Mouse (Mus musculus): ENCODE measurements at regions not wholly inside any gene's neighbourhood (a gene's known extent, or its start where the extent isn't known, plus 50 kb on each side); places are given as distances from the start of the nearest gene placed in this dataset.

DNA sequence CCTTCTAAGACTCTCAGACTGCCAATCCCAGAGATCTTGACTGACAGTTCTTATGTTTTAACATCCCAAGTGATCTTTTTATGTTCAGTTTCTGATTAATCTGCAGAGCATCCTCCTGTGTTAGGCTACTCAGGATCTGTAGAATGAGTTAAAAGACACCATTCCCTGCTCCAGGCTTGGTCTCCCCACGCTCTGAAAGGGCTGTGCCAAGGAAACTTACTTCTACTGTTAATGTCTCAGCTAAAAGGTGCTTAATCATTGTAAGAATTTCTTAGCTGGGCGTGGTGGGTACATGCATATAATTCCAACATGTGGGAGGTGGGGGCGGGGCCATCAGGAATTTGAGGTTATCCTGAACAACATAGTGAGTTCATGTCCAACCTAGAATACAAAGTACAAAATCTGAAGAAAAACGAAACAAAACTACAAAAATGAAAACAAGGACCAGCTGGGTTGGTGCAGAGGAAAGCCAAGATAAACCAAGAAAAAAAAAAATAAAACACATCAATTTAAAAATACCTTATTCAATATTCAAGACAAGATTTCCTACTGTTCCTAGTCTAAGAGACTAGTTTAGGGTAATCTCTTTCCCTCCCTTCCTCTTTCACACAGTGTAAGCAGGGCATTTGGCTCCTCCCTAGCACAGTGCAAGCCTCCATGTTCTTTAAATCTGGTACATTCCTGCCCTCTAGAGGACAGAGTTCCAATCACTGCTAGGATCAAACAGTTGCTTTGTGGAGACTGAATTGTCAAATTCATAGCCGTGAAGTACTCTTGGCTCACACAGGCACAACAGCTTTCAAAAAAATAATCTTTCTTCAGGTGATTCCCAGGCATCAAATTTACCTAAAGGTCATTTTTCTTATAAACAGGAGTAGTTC, 286.9 kb upstream of the Actbl2 start:
- TF ChIP-seq CTCF (IDR thresholded peaks at IDR 0.05; ENCODE audit: low read depth, low read length), result no peak
- TF ChIP-seq TAL1 (conservative IDR thresholded peaks at IDR 0.05; ENCODE audit: low read depth, low read length), result no peak

Measured in G1E (cell line).